Mouse (Mus musculus) urinary bladder, postnatal 14 days (tissue): Measurements from ENCODE around the gene Tbcd.
"Not testable (repeated sequence)": the region's sequence is repeated elsewhere in the genome, so short reads cannot be mapped to it uniquely, and the experiment has no call there.

Source experiments
- DNase-seq: peaks from one replicate; pipeline ENCODE4 v3.0.0; 2021; ENCODE audit warnings: low spot score

The Tbcd gene

GRCm38 (mm10) chr11:121654406-121654945, 202.7 kb downstream of the Tbcd start:
- no peak for DNase-seq

DNA sequence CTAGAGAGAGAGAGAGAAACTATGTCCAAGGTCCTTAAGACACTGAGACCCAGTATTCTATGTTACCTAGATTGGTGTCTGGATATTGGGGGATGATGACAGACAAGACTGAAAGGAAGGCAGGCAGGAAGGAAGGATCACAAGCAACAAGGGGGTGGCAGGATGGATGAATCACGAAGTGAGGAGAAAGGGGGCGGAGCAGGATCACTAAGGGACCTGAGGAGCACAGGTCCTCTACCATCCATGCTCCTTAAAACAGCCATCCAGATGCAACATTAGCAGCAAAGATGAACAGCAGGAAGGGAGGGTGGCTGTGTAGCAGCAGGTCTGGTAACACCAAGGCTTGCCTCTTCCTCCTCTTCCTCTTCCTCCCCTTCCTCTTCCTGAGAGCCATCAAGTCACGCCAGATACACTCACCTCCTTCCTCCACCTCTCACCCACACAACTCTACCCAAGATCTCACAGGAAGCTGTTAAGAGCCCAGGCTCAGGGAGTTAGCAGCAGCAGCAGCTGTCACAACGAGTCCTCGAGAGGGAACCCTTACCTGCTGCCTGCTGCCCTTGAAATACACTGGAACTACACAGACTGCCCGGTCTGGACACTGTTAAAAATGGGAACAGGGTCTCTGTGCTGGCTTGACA, 203.5 kb downstream of the Tbcd start:
- DNase-seq, result no peak

GRCm38 (mm10) chr11:121655807-121656511, 204.2 kb downstream of the Tbcd start:
- DNase-seq, result no peak

DNA sequence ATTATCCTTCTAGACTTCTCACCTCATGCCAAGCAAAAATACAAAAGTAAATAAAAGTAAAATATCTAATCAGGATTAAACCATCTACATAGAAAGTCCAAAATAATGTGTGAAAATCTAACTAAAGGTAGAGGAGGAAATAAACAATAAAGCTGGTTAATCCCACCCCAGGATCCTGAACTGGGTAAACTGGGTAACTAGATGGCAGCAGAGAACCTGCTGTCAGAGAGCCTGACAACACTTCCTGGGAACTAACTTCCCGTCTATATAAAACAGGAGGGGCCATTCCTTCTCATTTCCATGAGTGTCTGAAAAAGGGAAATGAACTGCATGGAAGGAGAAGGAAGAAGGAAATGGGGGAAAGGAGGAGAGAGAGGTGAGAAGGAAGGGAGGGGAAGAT, 206.4 kb downstream of the Tbcd start:
- no peak for DNase-seq

DNA sequence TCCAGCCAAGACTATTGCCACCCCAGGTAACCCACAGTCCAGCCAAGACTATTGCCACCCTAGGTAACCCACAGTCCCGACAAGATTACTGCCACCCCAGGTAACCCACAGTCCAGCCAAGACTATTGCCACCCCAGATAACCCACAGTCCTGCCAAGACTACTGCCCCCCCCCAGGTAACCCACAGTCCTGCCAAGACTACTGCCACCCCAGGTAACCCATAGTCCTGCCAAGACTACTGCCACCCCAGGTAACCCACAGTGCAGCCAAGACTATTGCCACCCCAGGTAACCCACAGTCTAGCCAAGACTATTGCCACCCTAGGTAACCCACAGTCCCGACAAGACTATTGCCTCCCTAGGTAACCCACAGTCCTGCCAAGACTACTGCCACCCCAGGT, 208.9 kb downstream of the Tbcd start:
- not testable (repeated sequence) for DNase-seq

GRCm38 (mm10) chr11:121661116-121661515, 209.4 kb downstream of the Tbcd start:
- DNase-seq, result no peak
